ENCODE assay signal across 20 mouse cellular contexts in genomic region chr2:91269687-91270133, GRCm38 (mm10). TPM values are rescaled to one million over a fixed set of nuclear protein-coding genes. Genes with fewer than 3 reads are reported as not detected.
A peak's percentile ranks its signal among the peaks of the same experiment; 100 is the strongest.
DNase-seq lines count a peak whose midpoint lies in the region; ATAC-seq lines count a peak whose summit lies in the region.
"Had no signal": no experiment of that assay in that cellular context is flagged by ENCODE, and none has a peak within 500 bp of the region (broad histone marks: within the 10 kb centered on the region; RNA-seq: fewer than 3 reads in every experiment).

No protein-coding gene starts in this region.

- H3K36me3 ChIP-seq in liver, embryonic 12.5 days, result peaks cover 83% of the 10 kb centered on the region
- H3K36me3 ChIP-seq in midbrain, embryonic 10.5 days, result peaks cover 87% of the 10 kb centered on the region
- H3K36me3 ChIP-seq in hindbrain, embryonic 16.5 days (ENCODE audit: control insufficient read depth, insufficient read depth, low read length), result peaks cover 42% of the 10 kb centered on the region

- peak overlapping the region; percentile 37; the same call in 1 of the 2 replicates for H3K4me2 ChIP-seq in liver, embryonic 12.5 days
- no peak overlapping the region for H3K4me2 ChIP-seq in hindbrain, embryonic 16.5 days (ENCODE audit: low read length)
- H3K4me2 ChIP-seq: embryonic facial prominence, embryonic 12.5 days; heart, embryonic 12.5 days; midbrain, embryonic 12.5 days; neural tube, embryonic 15.5 days had no signal

- ATAC-seq in liver, embryonic 12.5 days, result no peak
- no peak for ATAC-seq in hindbrain, embryonic 16.5 days
- ATAC-seq: forebrain, postnatal 0 days; hindbrain, postnatal 0 days had no signal

- H3K27ac ChIP-seq in liver, embryonic 12.5 days, result peak overlapping the region; percentile 77
- no peak overlapping the region for H3K27ac ChIP-seq in midbrain, embryonic 10.5 days (replicated peaks)
- no peak overlapping the region for H3K27ac ChIP-seq in hindbrain, embryonic 16.5 days (ENCODE audit: low read depth, low read length)
- H3K27ac ChIP-seq: embryonic facial prominence, embryonic 12.5 days; hindbrain, postnatal 0 days; midbrain, embryonic 12.5 days; neural tube, embryonic 15.5 days had no signal

- no peak overlapping the region for H3K9ac ChIP-seq in liver, embryonic 12.5 days
- no peak overlapping the region for H3K9ac ChIP-seq in hindbrain, embryonic 16.5 days (ENCODE audit: low read depth, low read length)
- H3K9ac ChIP-seq: embryonic facial prominence, embryonic 12.5 days; forebrain, postnatal 0 days; heart, embryonic 12.5 days; midbrain, embryonic 12.5 days; neural tube, embryonic 15.5 days had no signal

- H3K27me3 ChIP-seq in liver, embryonic 12.5 days (replicated peaks), result no peaks in the 10 kb centered on the region
- no peaks in the 10 kb centered on the region for H3K27me3 ChIP-seq in midbrain, embryonic 10.5 days (ENCODE audit: low read depth, poor library complexity, severe bottlenecking)
- H3K27me3 ChIP-seq in hindbrain, embryonic 16.5 days (replicated peaks; ENCODE audit: control insufficient read depth, insufficient read depth, low read length), result no peaks in the 10 kb centered on the region
- H3K27me3 ChIP-seq: embryonic facial prominence, embryonic 12.5 days; heart, embryonic 12.5 days; midbrain, embryonic 12.5 days; neural tube, embryonic 15.5 days had no signal

- H3K4me1 ChIP-seq in liver, embryonic 12.5 days, result peaks cover 38% of the 10 kb centered on the region
- H3K4me1 ChIP-seq in midbrain, embryonic 10.5 days, result peaks cover 12% of the 10 kb centered on the region
- peaks cover 9% of the 10 kb centered on the region for H3K4me1 ChIP-seq in hindbrain, embryonic 16.5 days (ENCODE audit: control insufficient read depth, insufficient read depth, low read depth, low read length)

- DNase-seq in brain, adult 2 months (ENCODE audit: low read depth, low spot score), result peak; percentile 85
- peak; percentile 66 for DNase-seq in cerebellum, adult 11 months
- peak; percentile 65 to 78 for DNase-seq in cerebellum, postnatal 14 days
- DNase-seq in midbrain, embryonic 10.5 days (ENCODE audit: low spot score), result no peak
- DNase-seq in ovary, postnatal 14 days (ENCODE audit: low spot score), result no peak
- DNase-seq: forebrain, postnatal 0 days; heart, postnatal 4 days; kidney, adult 8-10 months; kidney, postnatal 25 days; lung, adult 18-20 months; lung, postnatal 36 days; right cerebral cortex, postnatal 4 days; thymus, postnatal 36 days had no signal

- no peaks in the 10 kb centered on the region for H3K9me3 ChIP-seq in liver, embryonic 12.5 days (replicated peaks)
- H3K9me3 ChIP-seq in midbrain, embryonic 10.5 days (replicated peaks), result no peaks in the 10 kb centered on the region
- no peaks in the 10 kb centered on the region for H3K9me3 ChIP-seq in hindbrain, embryonic 16.5 days (ENCODE audit: control insufficient read depth, low read length)
- H3K9me3 ChIP-seq: embryonic facial prominence, embryonic 12.5 days; heart, embryonic 12.5 days; midbrain, embryonic 12.5 days; neural tube, embryonic 15.5 days had no signal

- WGBS in liver, embryonic 12.5 days (ENCODE audit: insufficient replicate concordance), result 86% methylated on average over 8 of the region's 8 CpGs
- 97% methylated on average over 8 of the region's 8 CpGs for WGBS in midbrain, embryonic 10.5 days
- 85% methylated on average over 8 of the region's 8 CpGs for WGBS in hindbrain, embryonic 16.5 days

- H3K4me3 ChIP-seq in liver, embryonic 12.5 days, result no peak overlapping the region
- no peak overlapping the region for H3K4me3 ChIP-seq in midbrain, embryonic 10.5 days
- no peak overlapping the region for H3K4me3 ChIP-seq in hindbrain, embryonic 16.5 days (ENCODE audit: low read length)
- H3K4me3 ChIP-seq: embryonic facial prominence, embryonic 12.5 days; heart, embryonic 12.5 days; midbrain, embryonic 12.5 days; neural tube, embryonic 15.5 days had no signal

RNA-seq across cellular contexts. Expression of gene Arfgap2, which starts 4.9 kb away (rescaled TPM):
- polyA plus RNA-seq in liver, embryonic 12.5 days (2016; fragmentation: Nextera tagmentation; extraction: Ambion mirVana), result 80.0 and 82.2 TPM in 2 replicates
- 99.0 and 104 TPM in 2 replicates for polyA plus RNA-seq in midbrain, embryonic 10.5 days (2016; fragmentation: Nextera tagmentation; extraction: Ambion mirVana)
- polyA plus RNA-seq in hindbrain, embryonic 16.5 days (2015; fragmentation: Nextera tagmentation; extraction: Ambion mirVana), result 61.2 and 67.7 TPM in 2 replicates

RNA-seq across cellular contexts. Expression of gene Pacsin3, which starts 14.0 kb away (rescaled TPM):
- polyA plus RNA-seq in liver, embryonic 12.5 days (2016; fragmentation: Nextera tagmentation; extraction: Ambion mirVana), result 12.3 and 12.4 TPM in 2 replicates
- 38.9 and 40.5 TPM in 2 replicates for polyA plus RNA-seq in midbrain, embryonic 10.5 days (2016; fragmentation: Nextera tagmentation; extraction: Ambion mirVana)
- polyA plus RNA-seq in hindbrain, embryonic 16.5 days (2015; fragmentation: Nextera tagmentation; extraction: Ambion mirVana), result 21.8 and 24.5 TPM in 2 replicates

RNA-seq across cellular contexts. Expression of gene Ddb2, which starts 32.9 kb away (rescaled TPM):
- polyA plus RNA-seq in liver, embryonic 12.5 days (2016; fragmentation: Nextera tagmentation; extraction: Ambion mirVana), result 8.3 and 8.4 TPM in 2 replicates
- 7.9 and 9.4 TPM in 2 replicates for polyA plus RNA-seq in midbrain, embryonic 10.5 days (2016; fragmentation: Nextera tagmentation; extraction: Ambion mirVana)
- 16.1 and 17.4 TPM in 2 replicates for polyA plus RNA-seq in hindbrain, embryonic 16.5 days (2015; fragmentation: Nextera tagmentation; extraction: Ambion mirVana)

Comparison
In these comparisons a context has a peak if more than half of its experiments do, and no peak if none do; other contexts are left out.
1. DNase-seq: peak in brain, adult 2 months (single experiment), cerebellum, adult 11 months (single experiment) and cerebellum, postnatal 14 days (2 of 2); none in midbrain, embryonic 10.5 days (single experiment) and ovary, postnatal 14 days (single experiment).